Mouse (Mus musculus) midbrain, embryonic 15.5 days (tissue): ENCODE measurements at regions not wholly inside any gene's neighbourhood (a gene's known extent, or its start where the extent isn't known, plus 50 kb on each side); places are given as distances from the start of the nearest gene placed in this dataset.
"Not testable (repeated sequence)": the region's sequence is repeated elsewhere in the genome, so short reads cannot be mapped to it uniquely, and the experiment has no call there.

Source experiments
- ATAC-seq: fragments of 200-750 bp; cut with Nextera tagmentation; replicated peaks from 2 replicates; pipeline ENCODE4 v1.8.0; 2017; ENCODE audit warnings: moderate TSS enrichment
- H3K27ac ChIP-seq: fragments of 300-500 bp; sonication (generic); 2 replicates; pipeline ENCODE4 v1.5.1; 2015; ENCODE audit warnings: mild to moderate bottlenecking, inconsistent platforms
- H3K27me3 ChIP-seq: fragments of 300-500 bp; sonication (generic); replicated peaks from 2 replicates; pipeline ENCODE4 v1.6.1; 2015; ENCODE audit warnings: inconsistent platforms
- H3K36me3 ChIP-seq: fragments of 300-500 bp; sonication (generic); replicated peaks from 2 replicates; pipeline ENCODE4 v1.6.1; 2015; ENCODE audit warnings: inconsistent platforms
- H3K4me1 ChIP-seq: fragments of 300-500 bp; sonication (generic); 2 replicates; pipeline ENCODE4 v1.6.1; 2015; ENCODE audit warnings: inconsistent platforms
- H3K4me2 ChIP-seq: fragments of 300-500 bp; sonication (generic); 2 replicates; pipeline ENCODE4 v1.6.1; 2015; ENCODE audit warnings: inconsistent platforms, mild to moderate bottlenecking, moderate library complexity
- H3K4me3 ChIP-seq: fragments of 300-500 bp; sonication (generic); 2 replicates; pipeline ENCODE4 v1.5.1; 2015; ENCODE audit warnings: mild to moderate bottlenecking, inconsistent platforms
- H3K9ac ChIP-seq: fragments of 300-500 bp; sonication (generic); 2 replicates; pipeline ENCODE4 v1.6.1; 2015; ENCODE audit warnings: mild to moderate bottlenecking, inconsistent platforms
- H3K9me3 ChIP-seq: fragments of 300-500 bp; sonication (generic); 2 replicates; pipeline ENCODE4 v1.6.1; 2016; ENCODE audit warnings: inconsistent platforms
- WGBS: fragments of 180-500 bp; shearing (Covaris S2); methylation state at CpG from one replicate; pipeline ENCODE4 v1.1.7; 2015; ENCODE audit warnings: mixed read lengths; 5-methylcytosine and 5-hydroxymethylcytosine counted together

- no peaks in the 10 kb centered on the region for H3K36me3 ChIP-seq
- H3K4me1 ChIP-seq = no peaks in the 10 kb centered on the region
- H3K4me3 ChIP-seq = no peak overlapping the region
- H3K9ac ChIP-seq = no peak overlapping the region
- no peak overlapping the region for H3K27ac ChIP-seq
- ATAC-seq = no peak
- H3K27me3 ChIP-seq = no peaks in the 10 kb centered on the region
- no peak overlapping the region for H3K4me2 ChIP-seq
- WGBS = 88% methylated on average over 5 of the region's 5 CpGs
- no peaks in the 10 kb centered on the region for H3K9me3 ChIP-seq
Observed at GRCm38 (mm10) chr3:152040751-152041150, 125.3 kb downstream of the Gipc2 start.

GRCm38 (mm10) chr3:152036819-152037218 lies 129.2 kb downstream of the Gipc2 start:
- H3K36me3 ChIP-seq, H3K9ac ChIP-seq, H3K9me3 ChIP-seq, H3K4me1 ChIP-seq, H3K4me2 ChIP-seq, H3K4me3 ChIP-seq, H3K27ac ChIP-seq, H3K27me3 ChIP-seq, ATAC-seq: not testable (repeated sequence)
- WGBS = 91% methylated on average over 5 of the region's 5 CpGs

- no peak overlapping the region for H3K4me2 ChIP-seq
- no peak for ATAC-seq
- no peaks in the 10 kb centered on the region for H3K9me3 ChIP-seq
- H3K4me1 ChIP-seq = no peaks in the 10 kb centered on the region
- 77% methylated on average over 5 of the region's 5 CpGs for WGBS
- H3K27ac ChIP-seq = no peak overlapping the region
- no peaks in the 10 kb centered on the region for H3K27me3 ChIP-seq
- no peak overlapping the region for H3K9ac ChIP-seq
- no peaks in the 10 kb centered on the region for H3K36me3 ChIP-seq
- no peak overlapping the region for H3K4me3 ChIP-seq
Observed at GRCm38 (mm10) chr3:152035416-152035815, 130.6 kb downstream of the Gipc2 start.

GRCm38 (mm10) chr3:152034686-152035085 lies 131.3 kb downstream of the Gipc2 start:
- Histone ChIP-seq H3K9me3 (no peaks in the 10 kb centered on the region), H3K27me3 (no peaks in the 10 kb centered on the region), H3K4me2 (no peak overlapping the region), H3K27ac (no peak overlapping the region), H3K4me1 (no peaks in the 10 kb centered on the region), H3K4me3 (no peak overlapping the region), H3K36me3 (no peaks in the 10 kb centered on the region), H3K9ac (no peak overlapping the region)
- WGBS = 86% methylated on average over 10 of the region's 10 CpGs
- ATAC-seq = no peak

GRCm38 (mm10) chr3:152034221-152034620 lies 131.8 kb downstream of the Gipc2 start:
- Histone ChIP-seq H3K4me3 (no peak overlapping the region), H3K4me2 (no peak overlapping the region), H3K9ac (no peak overlapping the region), H3K27me3 (no peaks in the 10 kb centered on the region), H3K9me3 (no peaks in the 10 kb centered on the region), H3K27ac (no peak overlapping the region), H3K4me1 (no peaks in the 10 kb centered on the region), H3K36me3 (no peaks in the 10 kb centered on the region)
- 75% methylated on average over 2 of the region's 2 CpGs for WGBS
- ATAC-seq = no peak

- Histone ChIP-seq H3K36me3 (no peaks in the 10 kb centered on the region), H3K27ac (no peak overlapping the region), H3K4me3 (no peak overlapping the region), H3K9ac (no peak overlapping the region), H3K4me1 (no peaks in the 10 kb centered on the region), H3K4me2 (no peak overlapping the region), H3K9me3 (no peaks in the 10 kb centered on the region), H3K27me3 (no peaks in the 10 kb centered on the region)
- ATAC-seq = no peak
- 74% methylated on average over 3 of the region's 3 CpGs for WGBS
Observed at GRCm38 (mm10) chr3:152032663-152033318, 133.2 kb downstream of the Gipc2 start.

- Histone ChIP-seq H3K4me3 (no peak overlapping the region), H3K27me3 (no peaks in the 10 kb centered on the region), H3K36me3 (no peaks in the 10 kb centered on the region), H3K4me2 (no peak overlapping the region), H3K27ac (no peak overlapping the region), H3K4me1 (no peaks in the 10 kb centered on the region), H3K9ac (no peak overlapping the region), H3K9me3 (no peaks in the 10 kb centered on the region)
- no peak for ATAC-seq
- WGBS = 63% methylated on average over 1 of the region's 1 CpGs
Observed at GRCm38 (mm10) chr3:152028695-152029094, 137.3 kb downstream of the Gipc2 start.

- H3K36me3 ChIP-seq = no peaks in the 10 kb centered on the region
- H3K9me3 ChIP-seq = no peaks in the 10 kb centered on the region
- no peak for ATAC-seq
- H3K27ac ChIP-seq = no peak overlapping the region
- no peak overlapping the region for H3K9ac ChIP-seq
- no peak overlapping the region for H3K4me2 ChIP-seq
- H3K27me3 ChIP-seq = no peaks in the 10 kb centered on the region
- no peaks in the 10 kb centered on the region for H3K4me1 ChIP-seq
- WGBS = 92% methylated on average over 4 of the region's 4 CpGs
- H3K4me3 ChIP-seq = no peak overlapping the region
Observed at GRCm38 (mm10) chr3:152026034-152026433, 140.0 kb downstream of the Gipc2 start.

- ATAC-seq = no peak
- no peak overlapping the region for H3K9ac ChIP-seq
- H3K36me3 ChIP-seq = no peaks in the 10 kb centered on the region
- H3K4me2 ChIP-seq = no peak overlapping the region
- no peaks in the 10 kb centered on the region for H3K27me3 ChIP-seq
- 84% methylated on average over 8 of the region's 8 CpGs for WGBS
- no peaks in the 10 kb centered on the region for H3K9me3 ChIP-seq
- H3K4me1 ChIP-seq = no peaks in the 10 kb centered on the region
- H3K27ac ChIP-seq = no peak overlapping the region
- H3K4me3 ChIP-seq = no peak overlapping the region
Observed at GRCm38 (mm10) chr3:152025122-152025521, 140.9 kb downstream of the Gipc2 start.

GRCm38 (mm10) chr3:152006747-152007146 lies 159.3 kb downstream of the Gipc2 start:
- ATAC-seq = no peak
- H3K9me3 ChIP-seq = no peaks in the 10 kb centered on the region
- 86% methylated on average over 4 of the region's 4 CpGs for WGBS

GRCm38 (mm10) chr3:152005366-152006025 lies 160.5 kb downstream of the Gipc2 start:
- 84% methylated on average over 3 of the region's 3 CpGs for WGBS

More at GRCm38 (mm10) chr3:152006747-152007146, 159.3 kb downstream of the Gipc2 start:
- H3K36me3 ChIP-seq = no peaks in the 10 kb centered on the region
- H3K4me1 ChIP-seq = no peaks in the 10 kb centered on the region
- H3K4me3 ChIP-seq = no peak overlapping the region
- no peaks in the 10 kb centered on the region for H3K27me3 ChIP-seq
- no peak overlapping the region for H3K4me2 ChIP-seq
- no peak overlapping the region for H3K9ac ChIP-seq
- H3K27ac ChIP-seq = no peak overlapping the region

GRCm38 (mm10) chr3:152004411-152004955 lies 161.5 kb downstream of the Gipc2 start:
- Histone ChIP-seq H3K9ac (no peak overlapping the region), H3K27me3 (no peaks in the 10 kb centered on the region), H3K27ac (no peak overlapping the region), H3K4me2 (no peak overlapping the region), H3K9me3 (no peaks in the 10 kb centered on the region), H3K36me3 (no peaks in the 10 kb centered on the region), H3K4me3 (no peak overlapping the region), H3K4me1 (no peaks in the 10 kb centered on the region)
- WGBS = 85% methylated on average over 7 of the region's 7 CpGs
- ATAC-seq = no peak

More at GRCm38 (mm10) chr3:152005366-152006025, 160.5 kb downstream of the Gipc2 start:
- no peaks in the 10 kb centered on the region for H3K4me1 ChIP-seq
- no peak overlapping the region for H3K27ac ChIP-seq
- H3K9me3 ChIP-seq = no peaks in the 10 kb centered on the region
- H3K4me3 ChIP-seq = no peak overlapping the region
- H3K4me2 ChIP-seq = no peak overlapping the region
- no peaks in the 10 kb centered on the region for H3K36me3 ChIP-seq
- H3K27me3 ChIP-seq = no peaks in the 10 kb centered on the region
- ATAC-seq = no peak
- H3K9ac ChIP-seq = no peak overlapping the region
